8 mouse cellular contexts compared by ENCODE assay signal in genomic region chr1:87568398-87568797, GRCm38 (mm10). TPM values are rescaled to one million over a fixed set of nuclear protein-coding genes. Genes with fewer than 3 reads are reported as not detected.
DNase-seq lines count a peak whose midpoint lies in the region; ATAC-seq and TF ChIP-seq lines count a peak whose summit lies in the region.

No protein-coding gene starts in this region.

- ATAC-seq in frontal cortex, adult (ENCODE audit: low TSS enrichment): no peak

- H3K4me3 ChIP-seq in bone marrow macrophage, adult 2 months (ENCODE audit: insufficient read depth, low read length): no peak overlapping the region

- peak; percentile 27 for DNase-seq in embryo, embryonic 10 days (ENCODE audit: low spot score)
- DNase-seq in embryo, embryonic 9.5 days (ENCODE audit: extremely low spot score): no peak
- peak; percentile 72 for DNase-seq in A20 (ENCODE audit: low read depth, low spot score)
- peak; percentile 61 for DNase-seq in lung, postnatal 36 days
- peak; percentile 74 for DNase-seq in thymus, postnatal 4 days
- no peak for DNase-seq in gastrocnemius, postnatal 25 days

- no peaks in the 10 kb centered on the region for H3K4me1 ChIP-seq in bone marrow macrophage, adult 2 months (ENCODE audit: control insufficient read depth, insufficient read depth, low read length)

- no peak overlapping the region for H3K27ac ChIP-seq in bone marrow macrophage, adult 2 months (ENCODE audit: insufficient read depth, low read depth, low read length)

- TF ChIP-seq CTCF in bone marrow macrophage, adult 2 months (IDR thresholded peaks at IDR 0.05; ENCODE audit: low read depth, low read length): peak; percentile 75

- no peak for TF ChIP-seq POLR2A in bone marrow macrophage, adult 2 months (IDR thresholded peaks at IDR 0.05; ENCODE audit: borderline replicate concordance, low read depth, low read length)

RNA-seq across cellular contexts. Expression of gene Ngef, which starts 5.3 kb away (rescaled TPM):
- polyA plus RNA-seq in bone marrow macrophage, adult 2 months (2012; ENCODE audit: insufficient read depth, insufficient read length, missing spikeins): not detected in 2 replicates
- under 1 TPM; 0.28 to 0.35 TPM for total RNA-seq in gastrocnemius, postnatal 25 days (2021)

RNA-seq across cellular contexts. Expression of gene Inpp5d, which starts 51.7 kb away (rescaled TPM):
- polyA plus RNA-seq in bone marrow macrophage, adult 2 months (2012; ENCODE audit: insufficient read depth, insufficient read length, missing spikeins): 174 and 202 TPM in 2 replicates
- total RNA-seq in gastrocnemius, postnatal 25 days (2021): 1 to 10 TPM; 1.9 to 5.3 TPM

RNA-seq across cellular contexts. Expression of gene Neu2, which starts 58.7 kb away (rescaled TPM):
- not detected in 2 replicates for polyA plus RNA-seq in bone marrow macrophage, adult 2 months (2012; ENCODE audit: insufficient read depth, insufficient read length, missing spikeins)
- total RNA-seq in gastrocnemius, postnatal 25 days (2021): 10 to 100 TPM; 15.8 to 18.7 TPM

Comparison
In these comparisons a context has a peak if more than half of its experiments do, and no peak if none do; other contexts are left out.
1. DNase-seq: peak in embryo, embryonic 10 days (single experiment), A20 (single experiment), lung, postnatal 36 days (single experiment) and thymus, postnatal 4 days (single experiment); none in embryo, embryonic 9.5 days (single experiment) and gastrocnemius, postnatal 25 days (single experiment).